Mouse (Mus musculus): ENCODE results near the gene Gm49396. TPM values are rescaled to one million over a fixed set of nuclear protein-coding genes. Genes with fewer than 3 reads are reported as not detected.
A peak's percentile ranks its signal among the peaks of the same experiment; 100 is the strongest.

Gm49396 gene
- polyA plus RNA-seq, 1 experiment: 9.4 TPM

- DNase-seq (ENCODE audit: extremely low spot score in 1 of 2, low spot score in 1 of 2): peak; percentile 97 to 98
Measured at GRCm38 (mm10) chr7:30552102-30553020, 10.8 kb upstream of the Gm49396 start, which contains the start of the genes Hspb6 and Proser3. Hspb6 (plus strand) TSS chr7:30552178. Proser3 (minus strand) TSS chr7:30552299.

GRCm38 (mm10) chr7:30553021-30553589 lies 10.0 kb upstream of the Gm49396 start:
- DNase-seq (ENCODE audit: extremely low spot score in 1 of 2, low spot score in 1 of 2): peak in 1 of 2 experiments; percentile 44

GRCm38 (mm10) chr7:30553810-30554584 lies 9.1 kb upstream of the Gm49396 start:
- no peak for DNase-seq (ENCODE audit: extremely low spot score in 1 of 2, low spot score in 1 of 2)

- no peak for DNase-seq (ENCODE audit: extremely low spot score in 1 of 2, low spot score in 1 of 2)
Measured at GRCm38 (mm10) chr7:30556894-30557536, 6.1 kb upstream of the Gm49396 start.

- peak in 1 of 2 experiments; percentile 47 for DNase-seq (ENCODE audit: extremely low spot score in 1 of 2, low spot score in 1 of 2)
Measured at GRCm38 (mm10) chr7:30557901-30558514, 5.1 kb upstream of the Gm49396 start.

GRCm38 (mm10) chr7:30558656-30559442 lies 4.3 kb upstream of the Gm49396 start:
- DNase-seq (ENCODE audit: extremely low spot score in 1 of 2, low spot score in 1 of 2): peak in 1 of 2 experiments; percentile 39

GRCm38 (mm10) chr7:30559443-30559954 lies 3.6 kb upstream of the Gm49396 start, which contains the start of gene Lin37:
Lin37 (minus strand) TSS chr7:30559838.
- peak; percentile 99 for DNase-seq (ENCODE audit: extremely low spot score in 1 of 2, low spot score in 1 of 2)

GRCm38 (mm10) chr7:30560296-30560695 lies 2.8 kb upstream of the Gm49396 start:
- no peak for DNase-seq (ENCODE audit: extremely low spot score in 1 of 2, low spot score in 1 of 2)

GRCm38 (mm10) chr7:30562526-30563116 lies 523 bp upstream of the Gm49396 start:
- DNase-seq (ENCODE audit: extremely low spot score in 1 of 2, low spot score in 1 of 2): peak in 1 of 2 experiments; percentile 41

GRCm38 (mm10) chr7:30563906-30564280 lies 749 bp downstream of the Gm49396 start:
- no peak for DNase-seq (ENCODE audit: extremely low spot score in 1 of 2, low spot score in 1 of 2)

- no peak for DNase-seq (ENCODE audit: extremely low spot score in 1 of 2, low spot score in 1 of 2)
Measured at GRCm38 (mm10) chr7:30564970-30565571, 1.9 kb downstream of the Gm49396 start, which contains the start of gene Igflr1. Igflr1 (plus strand) TSS chr7:30565427.

- DNase-seq (ENCODE audit: extremely low spot score in 1 of 2, low spot score in 1 of 2): no peak
Measured at GRCm38 (mm10) chr7:30566033-30566432, 2.9 kb downstream of the Gm49396 start.

GRCm38 (mm10) chr7:30567555-30567954 lies 4.4 kb downstream of the Gm49396 start:
- no peak for DNase-seq (ENCODE audit: extremely low spot score in 1 of 2, low spot score in 1 of 2)

GRCm38 (mm10) chr7:30572389-30572788 lies 9.2 kb downstream of the Gm49396 start:
- no peak for DNase-seq (ENCODE audit: extremely low spot score in 1 of 2, low spot score in 1 of 2)

- DNase-seq (ENCODE audit: extremely low spot score in 1 of 2, low spot score in 1 of 2): no peak
Measured at GRCm38 (mm10) chr7:30572969-30573368, 9.8 kb downstream of the Gm49396 start.

- DNase-seq (ENCODE audit: extremely low spot score in 1 of 2, low spot score in 1 of 2): no peak
Measured at GRCm38 (mm10) chr7:30579950-30580349, 16.8 kb downstream of the Gm49396 start.

- DNase-seq (ENCODE audit: extremely low spot score in 1 of 2, low spot score in 1 of 2): no peak
Measured at GRCm38 (mm10) chr7:30581547-30581946, 18.4 kb downstream of the Gm49396 start.

- no peak for DNase-seq (ENCODE audit: extremely low spot score in 1 of 2, low spot score in 1 of 2)
Measured at GRCm38 (mm10) chr7:30584339-30584738, 21.2 kb downstream of the Gm49396 start.

Data from frontal cortex, adult 2 months (tissue).